Mouse (Mus musculus): ENCODE results near the gene Cacna1c.

DNA sequence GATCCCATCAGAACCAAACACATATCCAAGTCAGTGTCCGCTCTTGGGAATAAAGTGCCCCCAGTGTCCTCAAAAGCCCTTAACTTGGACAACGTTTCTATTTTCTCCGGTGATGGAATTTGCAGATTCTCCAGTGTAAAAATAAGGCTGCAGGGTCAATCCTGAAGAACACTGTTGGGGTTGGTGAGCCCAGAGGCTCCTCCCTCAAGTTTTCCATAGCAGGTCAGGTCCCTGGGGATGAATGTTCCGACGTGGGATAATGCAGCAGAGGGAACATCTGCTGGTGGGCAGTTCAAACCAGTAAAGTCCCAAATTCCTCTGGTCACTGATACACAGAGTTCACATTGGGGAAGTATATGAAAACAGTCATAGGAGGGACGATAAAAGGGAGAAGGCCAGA is 203.8 kb downstream of the Cacna1c start:
- TF ChIP-seq CTCF (IDR thresholded peaks at IDR 0.05) (no peak), EP300 (IDR thresholded peaks at IDR 0.05) (no peak)

All from lung, postnatal 0 days (tissue).